Mouse (Mus musculus) megakaryocyte-erythroid progenitor cell, adult 5-6 weeks (primary cell): ENCODE measurements around the gene 5430402E10Rik. TPM values are rescaled to one million over a fixed set of nuclear protein-coding genes. Genes with fewer than 3 reads are reported as not detected.
"Not testable (repeated sequence)": the region's sequence is repeated elsewhere in the genome, so short reads cannot be mapped to it uniquely, and the experiment has no call there.

Experiments
- ATAC-seq: replicated peaks from 2 replicates; pipeline ENCODE4 v1.8.0; 2016; ENCODE audit warnings: mild to moderate bottlenecking, inconsistent platforms; ENCODE audit not compliant: severe bottlenecking, poor library complexity, low FRiP score, low TSS enrichment
- total RNA-seq, 2 experiments: library from RNA; stranded (forward) in 1 of 2; stranded (reverse) in 1 of 2; fragments of 200-1000, 215-1000 nt in 1 of 2; fragments of >200 nt in 1 of 2; fragmentation: Nextera tagmentation in 1 of 2; gene quantifications; 2 replicates each; pipeline ENCODE4 v1.2.3; 2014 to 2017

The 5430402E10Rik gene
- total RNA-seq (2014; fragmentation: Nextera tagmentation) (not detected in 2 replicates), total RNA-seq (2017) (not detected in 2 replicates)

DNA sequence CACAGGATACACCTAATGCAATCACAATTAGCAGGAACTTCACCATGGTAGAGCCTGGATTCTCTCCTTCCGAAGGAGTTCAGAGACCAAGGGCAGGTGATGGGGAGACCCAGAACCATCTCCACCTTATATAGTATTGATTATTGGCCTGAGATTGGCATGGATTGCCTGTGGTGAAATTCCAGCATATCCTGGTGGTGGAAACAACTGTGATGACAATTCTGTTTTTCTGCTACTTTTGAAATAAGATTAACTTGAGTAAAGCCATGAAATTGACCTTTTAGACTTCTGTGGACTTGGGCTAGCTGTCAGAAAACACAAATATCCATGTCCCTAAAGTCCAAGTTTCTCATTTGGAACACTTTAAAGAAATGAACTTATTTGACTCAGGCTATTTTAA lies at the start of gene 5430402E10Rik:
TSS of gene 5430402E10Rik (minus strand) at position 101 of the 400 bp plus-strand sequence.
- not testable (repeated sequence) for ATAC-seq

DNA sequence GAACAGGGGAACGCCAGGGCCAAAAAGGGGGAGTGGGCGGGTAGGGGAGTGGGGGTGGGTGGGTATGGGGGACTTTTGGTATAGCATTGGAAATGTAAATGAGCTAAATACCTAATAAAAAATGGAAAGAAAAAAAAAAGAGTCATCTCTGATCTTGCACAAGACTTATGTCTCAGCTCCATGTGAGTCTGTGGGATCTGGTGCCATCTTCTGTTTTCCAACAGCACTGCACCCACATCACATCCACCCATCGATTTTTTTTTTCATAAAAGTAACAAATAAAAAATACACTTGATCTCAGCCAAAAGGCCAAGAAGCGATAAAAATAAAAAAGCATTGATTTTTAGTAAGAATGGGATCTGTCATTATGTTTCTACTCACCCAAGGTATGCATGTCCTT lies 44.8 kb downstream of the 5430402E10Rik start:
- ATAC-seq = not testable (repeated sequence)

Other genes starting within 250 kb of the 5430402E10Rik start
- gene Prkx, start 128.8 kb downstream of the 5430402E10Rik start, total RNA-seq (2014; fragmentation: Nextera tagmentation) = 6.4 and 9.7 TPM in 2 replicates
- gene Prkx, start 128.8 kb downstream of the 5430402E10Rik start, total RNA-seq (2017) = 3.9 and 8.0 TPM in 2 replicates
- gene Pbsn, start 71.4 kb downstream of the 5430402E10Rik start, total RNA-seq (2014; fragmentation: Nextera tagmentation) = not detected in 2 replicates
- gene Pbsn, start 71.4 kb downstream of the 5430402E10Rik start, total RNA-seq (2017) = not detected in 2 replicates
- not detected in 2 replicates for gene Gm14744, start 60.3 kb downstream of the 5430402E10Rik start, total RNA-seq (2014; fragmentation: Nextera tagmentation)
- not detected in 2 replicates for gene Gm14744, start 60.3 kb downstream of the 5430402E10Rik start, total RNA-seq (2017)
- gene Obp1a, start 166.3 kb upstream of the 5430402E10Rik start, total RNA-seq (2014; fragmentation: Nextera tagmentation) = not detected in 2 replicates
- not detected in 2 replicates for gene Obp1a, start 166.3 kb upstream of the 5430402E10Rik start, total RNA-seq (2017)
- not detected in 2 replicates for gene Gm5938, start 200.4 kb upstream of the 5430402E10Rik start, total RNA-seq (2014; fragmentation: Nextera tagmentation)
- not detected in 2 replicates for gene Gm5938, start 200.4 kb upstream of the 5430402E10Rik start, total RNA-seq (2017)